Mouse (Mus musculus): Measurements from ENCODE around the gene Rin3. TPM values are rescaled to one million over a fixed set of nuclear protein-coding genes. Genes with fewer than 3 reads are reported as not detected.

The Rin3 gene
- total RNA-seq, 2 experiments from 2014 or later: 3.7 to 3.8 TPM

DNA sequence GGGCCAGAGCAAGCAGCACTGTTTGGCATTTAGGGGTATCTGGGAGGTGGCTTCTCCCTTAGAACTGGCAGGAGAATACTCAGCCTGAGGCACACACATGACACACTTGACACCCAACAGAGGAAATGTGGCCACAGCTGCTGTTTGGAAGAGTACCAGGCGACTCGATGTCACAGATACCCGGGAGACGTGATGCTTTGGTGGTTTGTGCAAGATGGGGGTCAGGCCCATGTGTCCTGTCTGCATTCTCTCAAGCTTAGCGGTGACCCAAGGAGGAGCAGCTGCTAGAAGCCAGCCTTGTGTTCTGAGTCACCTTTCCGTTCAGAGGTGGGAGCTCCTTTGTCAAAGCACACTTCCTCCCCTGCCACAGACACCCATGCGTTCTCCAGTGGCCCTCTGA lies 12.4 kb downstream of the Rin3 start:
- intact Hi-C loops (cut with DNase I): no loop called here

DNA sequence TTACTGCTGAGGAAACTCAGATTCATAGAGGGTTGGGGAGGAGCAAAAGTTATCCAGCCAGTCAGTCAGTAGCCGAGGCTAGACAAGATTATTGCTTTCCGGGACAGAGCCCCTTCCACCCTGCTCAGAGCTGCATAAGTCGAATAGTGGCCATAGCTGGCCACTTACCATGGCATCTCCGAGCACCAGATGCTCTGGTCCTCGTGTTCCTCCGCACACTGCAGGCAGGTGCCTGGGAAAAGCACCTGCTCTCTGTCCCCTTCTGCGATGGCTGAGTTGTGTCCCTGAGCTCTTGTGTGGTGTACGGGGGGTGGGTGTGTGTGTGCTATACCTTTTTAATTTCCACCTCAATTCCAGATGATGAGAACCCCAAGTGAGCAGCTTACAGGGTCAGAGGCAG lies 12.8 kb downstream of the Rin3 start:
- intact Hi-C loops (cut with DNase I): no loop called here
- DNase-seq (ENCODE audit: extremely low spot score in 1 of 2, low spot score in 2 of 2): no peak

More for the DNA sequence above, 12.4 kb downstream of the Rin3 start:
- DNase-seq (ENCODE audit: extremely low spot score in 1 of 2, low spot score in 2 of 2): no peak

DNA sequence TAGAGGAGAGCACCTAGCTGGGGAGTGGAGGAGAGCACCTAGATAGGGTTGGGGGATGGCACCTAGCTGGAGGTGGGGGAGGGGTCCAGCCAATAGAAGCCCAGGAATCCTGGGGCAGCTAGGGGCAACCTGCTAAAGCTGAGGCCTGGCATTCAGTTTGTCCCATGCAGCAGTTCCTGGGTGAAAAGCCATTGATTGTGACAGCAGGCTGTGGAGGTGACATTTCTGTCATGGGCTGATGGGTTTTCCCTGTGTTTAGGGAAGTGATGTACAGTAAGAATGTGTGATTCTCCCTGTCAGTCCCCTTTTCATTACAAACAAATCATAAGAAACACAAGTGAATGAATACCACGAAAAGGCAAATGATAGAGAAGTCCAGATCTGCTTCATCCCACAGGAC lies 13.5 kb downstream of the Rin3 start:
- DNase-seq (ENCODE audit: extremely low spot score in 1 of 2, low spot score in 2 of 2): no peak
- intact Hi-C loops (cut with DNase I): no loop called here

DNA sequence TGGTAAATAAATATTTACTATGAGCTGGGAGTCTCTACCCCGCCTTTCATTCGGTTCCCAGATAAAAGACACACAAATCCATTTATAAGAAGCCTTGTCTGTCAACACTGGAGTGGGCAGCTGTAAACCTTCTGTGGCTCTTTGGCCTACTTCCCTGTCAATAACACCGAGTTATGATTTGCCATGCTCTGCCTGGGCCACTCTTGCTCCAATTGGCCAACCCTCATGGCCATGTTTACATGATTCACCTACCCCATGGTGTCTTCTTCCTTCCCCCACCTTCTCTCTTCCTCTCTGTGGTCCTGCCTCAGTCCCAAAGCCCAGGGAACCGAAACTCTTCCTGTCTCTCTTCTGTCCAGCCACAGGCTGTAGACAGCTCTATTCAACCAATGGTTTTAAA lies 14.1 kb downstream of the Rin3 start:
- DNase-seq (ENCODE audit: extremely low spot score in 1 of 2, low spot score in 2 of 2): no peak
- intact Hi-C loops (cut with DNase I): no loop called here

DNA sequence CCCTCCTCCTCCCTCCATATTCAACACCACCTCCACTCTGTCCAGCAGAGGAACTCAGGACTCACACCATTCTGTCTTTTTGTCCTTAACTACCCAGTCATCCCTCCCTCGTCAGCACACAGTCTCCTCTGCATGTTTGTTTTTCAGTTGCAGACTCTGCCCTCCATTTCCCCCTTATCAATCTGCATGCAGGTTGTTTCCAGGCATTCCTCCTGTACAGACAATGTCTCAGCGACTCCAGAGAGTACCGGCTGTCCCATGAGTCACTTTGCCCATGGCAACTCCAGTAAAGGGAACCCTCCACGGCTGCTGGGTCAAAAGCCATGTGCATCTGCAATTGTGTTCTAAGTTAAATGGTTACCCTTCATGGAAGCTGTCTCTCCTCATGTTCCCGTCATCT lies 16.4 kb downstream of the Rin3 start:
- intact Hi-C loops (cut with DNase I): no loop called here
- no peak for DNase-seq (ENCODE audit: extremely low spot score in 1 of 2, low spot score in 2 of 2)

DNA sequence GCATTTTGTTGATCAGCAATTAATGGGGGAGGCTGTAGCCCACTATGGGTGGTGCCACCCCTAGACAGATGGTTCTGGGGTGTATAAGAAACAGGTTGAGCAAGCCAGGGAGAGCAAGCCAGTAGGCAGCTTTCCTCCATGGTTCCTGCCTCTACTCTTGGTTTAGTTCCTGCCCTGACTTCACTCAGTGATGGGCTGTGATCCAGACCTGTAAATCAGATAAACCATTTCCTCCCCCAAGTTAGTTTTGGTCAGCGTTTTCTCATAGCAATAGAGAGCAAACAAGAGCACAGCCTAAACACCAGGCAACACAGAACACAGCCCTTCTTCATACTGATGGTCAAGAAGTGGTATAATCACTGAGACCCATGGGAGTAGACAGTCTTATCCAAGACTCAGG lies 18.7 kb downstream of the Rin3 start:
- no peak for DNase-seq (ENCODE audit: extremely low spot score in 1 of 2, low spot score in 2 of 2)
- intact Hi-C loops (cut with DNase I): no loop called here

DNA sequence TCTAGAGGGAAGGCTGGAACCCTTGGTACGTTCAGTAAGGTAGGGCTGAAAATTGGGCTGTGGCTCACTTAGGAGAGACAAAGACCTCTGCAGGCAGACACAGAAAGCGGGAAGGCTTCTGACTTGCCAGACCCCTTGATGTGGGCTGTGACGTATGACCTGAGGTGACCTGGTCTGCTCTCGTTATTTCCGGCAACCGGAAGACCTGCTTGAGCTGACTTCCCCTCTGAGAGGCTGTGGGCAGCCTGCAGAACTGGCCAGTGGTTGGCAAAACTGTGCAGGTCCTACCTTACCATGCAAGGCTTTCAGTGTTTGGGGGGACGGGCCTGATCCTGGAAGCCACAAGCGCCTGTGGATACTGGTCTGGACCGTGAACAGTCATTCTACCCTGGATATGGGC lies 19.5 kb downstream of the Rin3 start:
- peak in 1 of 2 experiments; percentile 61 for DNase-seq (ENCODE audit: extremely low spot score in 1 of 2, low spot score in 2 of 2)
- intact Hi-C loops (cut with DNase I): no loop called here

DNA sequence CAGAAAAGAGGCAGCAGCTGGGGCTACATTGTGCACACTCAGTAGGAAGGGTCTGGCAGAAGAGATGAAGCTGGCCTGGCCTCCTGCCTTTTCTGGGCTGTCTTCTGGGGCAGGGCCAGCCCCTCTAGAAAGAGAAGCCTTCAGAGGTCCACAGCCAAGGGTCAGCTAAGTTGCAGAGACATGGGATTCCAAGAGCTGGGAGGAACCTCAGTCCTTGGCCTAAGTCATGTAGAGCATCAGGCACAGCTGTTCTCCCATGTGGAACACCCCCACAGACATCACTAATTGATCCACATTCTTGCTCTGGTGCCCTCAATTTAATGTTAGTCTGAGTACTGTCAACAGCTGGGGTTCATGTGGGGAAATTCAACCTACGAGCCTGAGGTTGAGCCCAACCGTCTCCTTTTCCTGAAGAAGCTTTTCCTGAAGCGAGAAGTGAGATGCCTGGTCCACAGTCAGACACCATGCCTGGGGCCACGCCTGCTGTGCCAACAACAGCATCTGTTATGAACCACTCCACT lies 20.0 kb downstream of the Rin3 start:
- DNase-seq (ENCODE audit: extremely low spot score in 1 of 2, low spot score in 2 of 2): peak in 1 of 2 experiments; percentile 62
- intact Hi-C loops (cut with DNase I): no loop called here

DNA sequence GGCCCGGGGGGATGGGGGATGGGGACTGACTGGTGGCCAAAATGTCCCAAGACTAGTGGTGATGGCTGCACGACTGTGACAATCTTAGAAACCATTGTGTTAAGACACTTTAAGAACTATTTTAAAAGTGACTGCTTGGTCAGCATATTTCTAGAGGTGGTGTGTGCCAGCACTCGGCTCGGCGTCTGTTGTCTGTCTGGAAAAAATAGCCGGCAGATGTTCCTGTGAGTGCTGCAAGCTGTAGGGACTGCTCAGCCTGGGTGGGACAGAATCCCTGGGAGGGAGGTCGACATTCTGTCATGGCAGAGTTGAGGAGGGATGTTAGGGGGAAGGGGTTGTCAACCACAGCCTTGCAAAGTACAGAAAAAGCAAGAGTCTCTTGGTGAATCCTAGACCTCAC lies 21.0 kb downstream of the Rin3 start:
- intact Hi-C loops (cut with DNase I): no loop called here
- DNase-seq (ENCODE audit: extremely low spot score in 1 of 2, low spot score in 2 of 2): peak in 1 of 2 experiments; percentile 44

DNA sequence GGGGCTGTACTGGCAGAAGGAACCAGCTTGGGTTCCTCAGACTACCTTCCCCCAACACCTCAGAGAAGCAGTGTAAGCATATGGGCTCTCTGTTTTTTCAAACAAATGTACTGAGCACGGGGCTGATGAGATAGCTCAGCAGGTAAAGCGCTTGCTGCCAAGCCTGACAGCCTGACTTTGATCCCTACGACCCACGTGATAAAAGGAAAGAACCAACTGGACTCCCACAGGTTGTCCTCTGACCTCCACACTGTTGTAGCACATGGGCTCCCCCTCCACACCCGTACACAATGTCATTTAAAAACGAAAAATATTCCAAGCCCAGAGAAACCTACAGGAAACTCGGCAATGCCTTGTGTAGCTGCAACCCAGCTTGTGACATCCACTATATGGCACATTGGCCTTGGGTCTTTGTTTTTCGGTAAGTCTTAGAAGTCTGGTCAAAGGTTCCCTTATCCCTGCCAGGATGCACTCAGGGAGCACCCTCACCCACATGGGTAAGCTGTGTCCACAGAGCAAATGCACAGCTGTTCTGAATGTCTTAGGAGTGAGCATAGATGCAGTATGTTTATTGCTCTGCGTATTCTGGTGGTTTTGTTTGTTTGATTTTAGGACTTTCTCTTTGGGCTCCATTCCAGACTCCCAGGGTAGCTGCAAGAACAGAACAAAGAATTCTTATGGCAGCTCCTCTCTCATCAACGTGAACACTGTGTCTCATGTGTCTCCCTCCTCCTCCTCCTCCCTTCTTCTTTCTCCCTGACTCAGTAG lies 22.4 kb downstream of the Rin3 start:
- intact Hi-C loops (cut with DNase I): no loop called here
- peak in 1 of 2 experiments; percentile 49 for DNase-seq (ENCODE audit: extremely low spot score in 1 of 2, low spot score in 2 of 2)

DNA sequence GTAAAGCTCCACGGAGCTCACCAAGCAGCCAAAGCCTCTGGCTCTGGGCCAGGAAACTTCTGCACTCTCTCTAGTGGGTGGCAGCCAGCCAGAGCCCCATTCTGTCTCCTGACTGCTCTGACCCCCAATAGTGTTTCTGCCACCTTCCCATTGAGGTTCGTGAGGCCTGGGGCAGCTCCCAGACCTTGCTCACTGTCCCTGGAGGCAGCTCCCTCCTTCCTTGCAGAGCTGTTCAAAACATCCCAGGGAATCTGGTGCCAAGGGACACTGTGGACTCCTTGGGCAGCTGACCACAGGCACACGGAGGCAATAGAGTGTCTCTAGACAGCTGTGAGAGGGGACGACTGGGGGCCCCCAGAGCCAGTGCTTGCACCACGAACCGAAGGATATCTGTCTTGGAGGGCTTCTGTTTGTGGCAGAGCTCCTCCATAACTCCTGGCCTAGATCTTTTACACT lies 25.2 kb downstream of the Rin3 start:
- intact Hi-C loops (cut with DNase I): no loop called here
- peak in 1 of 2 experiments; percentile 86 for DNase-seq (ENCODE audit: extremely low spot score in 1 of 2, low spot score in 2 of 2)

DNA sequence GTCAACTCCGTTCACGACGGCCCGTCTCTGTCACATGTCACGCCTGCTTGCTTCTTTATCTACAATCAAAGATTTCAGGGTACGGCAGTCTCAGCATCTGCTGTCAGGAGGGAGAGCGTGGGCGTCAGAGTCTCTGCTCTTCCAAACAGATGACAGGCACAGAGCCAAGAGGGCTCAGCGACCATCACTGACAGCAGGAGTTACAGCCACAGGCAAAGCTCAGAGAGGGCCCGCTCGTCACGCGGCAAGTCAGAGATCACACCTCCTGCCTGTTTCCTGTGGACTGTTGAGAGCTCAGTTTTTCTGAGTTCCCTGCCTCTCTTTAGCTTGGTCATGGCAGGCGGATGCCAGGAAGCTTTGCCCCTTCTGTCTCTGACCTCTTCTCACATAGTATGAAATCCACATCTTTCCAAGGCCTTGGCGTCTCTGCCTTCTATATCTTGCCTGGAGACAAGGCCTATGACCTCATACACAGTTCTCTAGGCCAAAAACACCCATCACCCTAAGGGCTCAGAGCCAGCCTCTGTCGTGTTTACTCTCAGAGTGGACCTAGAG lies 25.7 kb downstream of the Rin3 start:
- peak; percentile 59 to 84 for DNase-seq (ENCODE audit: extremely low spot score in 1 of 2, low spot score in 2 of 2)
- intact Hi-C loops (cut with DNase I): no loop called here

DNA sequence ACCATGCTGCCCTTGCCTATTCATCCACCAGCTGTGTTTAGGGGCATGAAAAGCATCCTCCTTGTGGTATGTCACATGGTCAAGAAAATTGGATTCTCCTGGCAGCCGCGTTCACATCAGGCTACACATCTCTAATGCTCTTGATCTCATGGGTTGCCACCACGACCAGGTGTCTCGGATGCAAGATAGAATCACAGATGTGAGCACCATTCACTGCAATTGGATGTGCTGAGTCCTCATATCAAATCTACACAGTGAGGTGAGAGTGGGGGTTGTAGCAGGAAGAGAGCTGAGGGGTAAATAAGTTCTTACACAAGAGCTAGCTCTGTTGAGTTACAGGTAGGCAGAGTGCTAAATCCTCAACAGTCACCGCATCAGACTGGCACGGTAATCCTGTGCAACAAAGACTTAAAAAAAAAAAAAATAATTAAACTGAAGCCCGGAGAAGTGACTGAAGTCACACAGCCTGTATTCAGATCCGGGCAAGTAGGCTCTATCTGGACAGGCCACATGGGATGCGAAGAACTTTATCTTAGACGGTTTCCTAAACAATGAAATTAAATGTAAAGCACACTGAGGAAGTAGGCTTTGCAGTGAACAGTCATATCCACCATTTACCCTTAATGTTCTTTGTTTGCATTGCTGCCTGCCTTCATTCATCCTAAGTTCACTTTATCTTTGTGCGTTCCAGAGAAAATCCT lies 26.4 kb downstream of the Rin3 start:
- intact Hi-C loops (cut with DNase I): no loop called here
- DNase-seq (ENCODE audit: extremely low spot score in 1 of 2, low spot score in 2 of 2): no peak

DNA sequence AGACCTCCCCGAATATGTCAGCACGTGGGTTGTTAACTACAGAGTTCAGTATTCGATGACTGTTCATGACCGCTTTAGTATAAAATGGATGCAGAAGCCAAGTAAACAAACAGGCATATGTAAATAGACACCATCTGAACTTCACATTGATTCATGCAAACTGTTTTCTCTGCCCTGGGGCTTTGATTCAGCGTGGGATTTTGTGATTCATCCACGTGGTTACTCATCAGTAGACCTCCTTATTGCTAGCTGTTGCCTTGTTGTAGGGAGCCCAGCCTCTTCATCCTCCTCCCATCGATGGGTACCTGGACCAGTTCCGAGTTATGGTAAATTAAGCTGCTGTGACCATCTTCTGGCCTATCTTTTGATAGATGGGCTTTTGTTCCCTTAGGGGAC lies 26.9 kb downstream of the Rin3 start:
- no peak for DNase-seq (ENCODE audit: extremely low spot score in 1 of 2, low spot score in 2 of 2)
- intact Hi-C loops (cut with DNase I): no loop called here

DNA sequence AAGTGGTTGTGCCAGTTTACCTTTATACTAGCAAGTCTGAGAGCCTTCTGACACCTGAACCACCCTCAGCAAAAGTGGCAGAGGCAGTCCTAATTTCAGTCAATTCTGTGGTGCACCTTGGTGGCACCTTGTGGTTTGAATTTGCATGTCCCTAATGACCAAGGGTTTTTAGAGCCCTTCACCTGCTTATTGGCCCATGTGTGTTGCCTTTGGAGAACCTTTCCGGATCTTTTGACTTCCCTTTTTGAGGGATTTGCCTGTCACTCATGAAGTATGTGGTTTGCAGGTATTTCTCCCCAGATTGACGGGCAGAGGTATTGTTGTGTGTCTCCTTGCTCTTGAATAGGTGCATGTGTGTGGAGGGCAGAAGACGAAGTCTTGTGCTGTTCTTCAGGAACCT lies 27.4 kb downstream of the Rin3 start:
- no peak for DNase-seq (ENCODE audit: extremely low spot score in 1 of 2, low spot score in 2 of 2)
- intact Hi-C loops (cut with DNase I): no loop called here

DNA sequence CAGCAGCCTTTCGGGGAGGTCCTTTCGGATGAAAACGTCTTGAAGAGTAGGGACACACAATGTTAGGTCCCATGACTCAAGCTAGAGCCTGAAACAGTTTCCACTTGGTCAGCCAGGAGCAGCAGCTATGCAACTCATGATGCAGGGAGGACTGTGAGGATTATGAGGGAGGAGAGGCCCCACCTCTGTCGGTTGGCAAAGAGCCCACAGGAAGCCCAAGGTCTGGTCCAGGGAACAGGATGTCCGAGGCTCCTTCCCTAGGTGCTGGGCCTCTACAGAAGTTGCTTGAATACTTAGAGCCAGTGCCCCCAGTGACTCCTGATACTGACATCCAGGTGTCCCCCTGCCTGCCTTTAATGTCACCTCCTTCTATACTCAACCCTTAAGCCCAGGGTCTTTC lies 28.6 kb downstream of the Rin3 start:
- intact Hi-C loops (cut with DNase I): no loop called here
- no peak for DNase-seq (ENCODE audit: extremely low spot score in 1 of 2, low spot score in 2 of 2)

DNA sequence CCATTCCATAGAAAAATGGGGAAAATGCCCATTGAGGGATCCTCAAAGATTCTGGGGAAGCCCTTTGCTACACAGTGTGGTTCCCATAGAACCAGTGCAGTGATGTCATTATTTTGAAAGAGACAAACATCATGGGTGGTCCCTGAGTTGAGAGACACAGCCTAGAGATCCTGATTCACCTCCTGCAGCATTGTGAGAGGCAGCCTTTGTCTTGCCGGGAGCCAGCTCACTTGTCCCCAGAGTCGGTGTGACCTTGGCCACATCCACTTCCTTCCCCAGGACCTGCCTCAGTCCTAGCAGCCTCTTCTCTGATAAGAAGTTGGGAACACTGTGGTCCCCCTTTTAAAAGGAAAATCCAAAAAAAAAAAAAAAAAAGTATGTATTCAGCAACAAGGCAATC lies 36.3 kb downstream of the Rin3 start:
- intact Hi-C loops (cut with DNase I): no loop called here

DNA sequence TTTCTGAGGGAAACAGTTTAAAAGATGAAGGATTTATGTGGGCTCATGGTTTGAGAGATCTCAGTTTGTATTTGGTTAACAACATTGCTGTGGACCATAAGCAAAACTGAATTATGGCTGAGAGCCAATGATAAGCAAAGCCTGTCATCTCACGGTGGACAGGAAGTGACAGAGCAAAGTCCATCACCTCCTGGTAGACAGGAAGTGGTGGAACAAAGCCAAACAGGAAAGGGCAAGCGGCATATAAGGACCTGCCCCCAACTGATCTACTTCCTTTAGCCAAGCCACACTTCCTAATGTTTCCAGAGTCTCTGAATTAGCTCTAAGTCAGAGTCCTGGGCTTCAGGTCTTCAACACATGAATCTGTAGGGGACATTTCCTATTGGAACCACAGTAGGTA lies 37.1 kb downstream of the Rin3 start:
- intact Hi-C loops (cut with DNase I): no loop called here
- no peak for DNase-seq (ENCODE audit: extremely low spot score in 1 of 2, low spot score in 2 of 2)

More for the DNA sequence above, 36.3 kb downstream of the Rin3 start:
- DNase-seq (ENCODE audit: extremely low spot score in 1 of 2, low spot score in 2 of 2): no peak

DNA sequence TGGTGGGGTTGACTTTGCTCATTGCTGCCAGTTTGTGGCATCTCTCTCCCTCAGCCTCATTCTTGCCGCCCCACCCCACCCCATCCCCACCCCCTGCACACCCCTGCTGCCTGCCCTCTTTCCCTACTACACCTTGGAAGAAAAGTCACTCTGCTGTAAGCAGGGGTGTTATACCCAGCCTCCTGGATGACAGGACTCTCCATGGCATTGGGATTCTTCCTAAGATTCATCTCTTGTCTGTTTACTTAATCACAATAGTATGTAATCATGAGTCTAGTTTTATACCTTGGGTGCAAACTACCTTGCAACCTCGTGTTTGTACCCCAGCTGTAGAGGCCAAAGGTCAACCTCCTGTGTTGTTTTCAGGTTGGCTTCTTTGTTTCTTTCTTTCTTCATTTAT lies 37.5 kb downstream of the Rin3 start:
- no peak for DNase-seq (ENCODE audit: extremely low spot score in 1 of 2, low spot score in 2 of 2)
- intact Hi-C loops (cut with DNase I): no loop called here

All from left cerebral cortex, postnatal 10 days (tissue).